Mouse (Mus musculus): ENCODE data around the gene Rcan2. TPM values are rescaled to one million over a fixed set of nuclear protein-coding genes. Genes with fewer than 3 reads are reported as not detected.

The Rcan2 gene
- 10 to 100 TPM; 40.3 to 80.7 TPM for total RNA-seq (2021)
- long read RNA-seq, experiment 1, transcript Rcan2-204 (5 exons, 1,003 nt), result minor isoform, 11 of 112 reads
- long read RNA-seq, experiment 1, transcript Rcan2-206 (5 exons, 2,914 nt), result major isoform, 82 of 112 reads
- long read RNA-seq, experiment 1, partial matches to known transcripts, result 2 of 112 reads
- long read RNA-seq, experiment 1, other reads (novel, unspliced or antisense), result 12 of 112 reads
- long read RNA-seq, experiment 2, transcript Rcan2-206 (5 exons, 2,914 nt), result major isoform, 94 of 133 reads
- long read RNA-seq, experiment 2, transcript Rcan2-204 (5 exons, 1,003 nt), result minor isoform, 12 of 133 reads
- long read RNA-seq, experiment 2, partial matches to known transcripts, result 3 of 133 reads
- long read RNA-seq, experiment 2, other reads (novel, unspliced or antisense), result 22 of 133 reads

- intact Hi-C loops (cut with DNase I), result loop anchor here (1.0 to 5.0 kb wide), 4 partner anchors 46 to 236 kb away; no protein-coding TSS in a partner anchor
- peak; percentile 78 for DNase-seq
- Histone ChIP-seq H3K4me3 (peak within 1 kb of the TSS; percentile 86), H3K27ac (peak within 1 kb of the TSS; percentile 83)
- TF ChIP-seq CTCF (IDR thresholded peaks at IDR 0.05), result peak; percentile 85
Measured at GRCm38 (mm10) chr17:43801077-43801476, at the start of gene Rcan2. Rcan2 (plus strand) TSS chr17:43801351.

GRCm38 (mm10) chr17:43752811-43753210 is 48.3 kb upstream of the Rcan2 start:
- H3K27ac ChIP-seq, result no peak overlapping the region
- intact Hi-C loops (cut with DNase I), result no loop called here
- no peak for TF ChIP-seq CTCF (IDR thresholded peaks at IDR 0.05)
- no peak overlapping the region for H3K4me3 ChIP-seq
- DNase-seq, result no peak

- H3K27ac ChIP-seq, result no peak overlapping the region
- intact Hi-C loops (cut with DNase I), result no loop called here
- DNase-seq, result no peak
- no peak overlapping the region for H3K4me3 ChIP-seq
- TF ChIP-seq CTCF (IDR thresholded peaks at IDR 0.05), result no peak
Measured at GRCm38 (mm10) chr17:43754687-43755086, 46.5 kb upstream of the Rcan2 start.

- peak overlapping the region; percentile 2; the same call in 1 of the 2 replicates for H3K4me3 ChIP-seq
- DNase-seq, result peak; percentile 45
- peak overlapping the region; percentile 16 for H3K27ac ChIP-seq
- intact Hi-C loops (cut with DNase I), result no loop called here
- TF ChIP-seq CTCF (IDR thresholded peaks at IDR 0.05), result peak; percentile 41
Measured at GRCm38 (mm10) chr17:43758607-43759259, 42.4 kb upstream of the Rcan2 start.

- intact Hi-C loops (cut with DNase I), result no loop called here
- peak; percentile 25 for DNase-seq
- H3K4me3 ChIP-seq, result no peak overlapping the region
- TF ChIP-seq CTCF (IDR thresholded peaks at IDR 0.05), result no peak
- H3K27ac ChIP-seq, result peak overlapping the region; percentile 67
Measured at GRCm38 (mm10) chr17:43784531-43784930, 16.6 kb upstream of the Rcan2 start.

GRCm38 (mm10) chr17:43788222-43788621 is 12.9 kb upstream of the Rcan2 start:
- no peak for DNase-seq
- no peak for TF ChIP-seq CTCF (IDR thresholded peaks at IDR 0.05)
- intact Hi-C loops (cut with DNase I), result no loop called here
- no peak overlapping the region for H3K4me3 ChIP-seq
- no peak overlapping the region for H3K27ac ChIP-seq

GRCm38 (mm10) chr17:43789376-43789775 is 11.8 kb upstream of the Rcan2 start:
- no peak for TF ChIP-seq CTCF (IDR thresholded peaks at IDR 0.05)
- intact Hi-C loops (cut with DNase I), result no loop called here
- H3K4me3 ChIP-seq, result no peak overlapping the region
- no peak for DNase-seq
- no peak overlapping the region for H3K27ac ChIP-seq

- intact Hi-C loops (cut with DNase I), result no loop called here
- TF ChIP-seq CTCF (IDR thresholded peaks at IDR 0.05), result no peak
- Histone ChIP-seq H3K4me3 (no peak overlapping the region), H3K27ac (no peak overlapping the region)
- no peak for DNase-seq
Measured at GRCm38 (mm10) chr17:43791751-43792150, 9.4 kb upstream of the Rcan2 start.

GRCm38 (mm10) chr17:43794731-43795280 is 6.3 kb upstream of the Rcan2 start:
- Histone ChIP-seq H3K27ac (peak overlapping the region; percentile 54), H3K4me3 (no peak overlapping the region)
- TF ChIP-seq CTCF (IDR thresholded peaks at IDR 0.05), result no peak
- DNase-seq, result peak; percentile 36
- intact Hi-C loops (cut with DNase I), result no loop called here

GRCm38 (mm10) chr17:43801595-43802373 is 633 bp downstream of the Rcan2 start:
- H3K4me3 ChIP-seq, result peak overlapping the region; percentile 86
- H3K27ac ChIP-seq, result peak overlapping the region; percentile 83
- intact Hi-C loops (cut with DNase I), result loop anchor here (1.0 to 5.0 kb wide), 4 partner anchors 46 to 236 kb away; no protein-coding TSS in a partner anchor
- peak; percentile 82 for DNase-seq
- TF ChIP-seq CTCF (IDR thresholded peaks at IDR 0.05), result peak; percentile 54

- Histone ChIP-seq H3K4me3 (peak overlapping the region; percentile 86), H3K27ac (peak overlapping the region; percentile 83)
- TF ChIP-seq CTCF (IDR thresholded peaks at IDR 0.05), result no peak
- DNase-seq, result peak; percentile 37
- intact Hi-C loops (cut with DNase I), result loop anchor here (5.0 kb wide), 3 partner anchors 45 to 235 kb away; no protein-coding TSS in a partner anchor
Measured at GRCm38 (mm10) chr17:43802414-43802813, 1.3 kb downstream of the Rcan2 start.

- Histone ChIP-seq H3K27ac (peak overlapping the region; percentile 83), H3K4me3 (peak overlapping the region; percentile 86)
- intact Hi-C loops (cut with DNase I), result loop anchor here (5.0 kb wide), 3 partner anchors 44 to 234 kb away; no protein-coding TSS in a partner anchor
Measured at GRCm38 (mm10) chr17:43803111-43803510, 2.0 kb downstream of the Rcan2 start.

More at GRCm38 (mm10) chr17:43803111-43803510, 2.0 kb downstream of the Rcan2 start:
- DNase-seq, result no peak
- TF ChIP-seq CTCF (IDR thresholded peaks at IDR 0.05), result no peak

Data from gastrocnemius, adult 2 months (tissue).